Mouse (Mus musculus) A20 (cell line): ENCODE results near the gene Sfxn3.
"Not testable (repeated sequence)": the region's sequence is repeated elsewhere in the genome, so short reads cannot be mapped to it uniquely, and the experiment has no call there.

Experiments used
- DNase-seq: peaks from one replicate; pipeline ENCODE4 v3.0.0-alpha.2; 2011; ENCODE audit warnings: low read depth, low spot score

The Sfxn3 gene

GRCm38 (mm10) chr19:45018351-45018831, 28.9 kb upstream of the Sfxn3 start:
- no peak for DNase-seq

GRCm38 (mm10) chr19:45020348-45020747, 27.0 kb upstream of the Sfxn3 start:
- DNase-seq, result no peak

GRCm38 (mm10) chr19:45021362-45021761, 25.9 kb upstream of the Sfxn3 start:
- no peak for DNase-seq

- DNase-seq, result no peak
These were observed 23.3 kb upstream of the Sfxn3 start for GRCm38 (mm10) chr19:45023993-45024392.

- DNase-seq, result no peak
These were observed 22.5 kb upstream of the Sfxn3 start for GRCm38 (mm10) chr19:45024775-45025174.

- no peak for DNase-seq
These were observed 21.2 kb upstream of the Sfxn3 start for GRCm38 (mm10) chr19:45025937-45026568.

- no peak for DNase-seq
These were observed 20.2 kb upstream of the Sfxn3 start for GRCm38 (mm10) chr19:45026958-45027670.

- no peak for DNase-seq
These were observed 19.5 kb upstream of the Sfxn3 start for GRCm38 (mm10) chr19:45027848-45028247.

GRCm38 (mm10) chr19:45028746-45029145, 18.6 kb upstream of the Sfxn3 start:
- DNase-seq, result no peak

GRCm38 (mm10) chr19:45029571-45029970, 17.7 kb upstream of the Sfxn3 start:
- no peak for DNase-seq

GRCm38 (mm10) chr19:45030111-45030510, 17.2 kb upstream of the Sfxn3 start:
- DNase-seq, result peak; percentile 78

- peak; percentile 85 for DNase-seq
These were observed 16.3 kb upstream of the Sfxn3 start for GRCm38 (mm10) chr19:45030746-45031693.

- peak; percentile 70 for DNase-seq
These were observed 15.5 kb upstream of the Sfxn3 start for GRCm38 (mm10) chr19:45031780-45032179.

- peak; percentile 26 for DNase-seq
These were observed 14.6 kb upstream of the Sfxn3 start for GRCm38 (mm10) chr19:45032570-45033332.

GRCm38 (mm10) chr19:45036867-45037266, 10.4 kb upstream of the Sfxn3 start:
- DNase-seq, result peak; percentile 66

- not testable (repeated sequence) for DNase-seq
These were observed 9.1 kb upstream of the Sfxn3 start for GRCm38 (mm10) chr19:45038198-45038597.

GRCm38 (mm10) chr19:45040214-45040613, 7.1 kb upstream of the Sfxn3 start:
- DNase-seq, result no peak

GRCm38 (mm10) chr19:45044389-45044927, 2.8 kb upstream of the Sfxn3 start:
- DNase-seq, result peak; percentile 12

- DNase-seq, result no peak
These were observed 2.1 kb upstream of the Sfxn3 start for GRCm38 (mm10) chr19:45045236-45045635.

- no peak for DNase-seq
These were observed 1.7 kb upstream of the Sfxn3 start, which contains the start of gene Pdzd7 for GRCm38 (mm10) chr19:45045651-45046050. Gene Pdzd7, minus strand, starts transcription at chr19:45045717.
